Mouse (Mus musculus) myocyte (in vitro differentiated cells): ENCODE measurements around the gene Hmgxb4.
A peak's percentile ranks its signal among the peaks of the same experiment; 100 is the strongest.

Source experiments
- E2F4 ChIP-seq: IDR thresholded peaks from one replicate; pipeline ENCODE4 v1.6.1; 2011; ENCODE audit warnings: mild to moderate bottlenecking, control low read depth, moderate library complexity; ENCODE audit not compliant: insufficient read depth
- MYOD1 ChIP-seq, 3 experiments: IDR thresholded peaks; one replicate each; pipeline ENCODE4 v1.6.1; 2011; ENCODE audit warnings: control low read depth in 2 of 3, low read depth in 2 of 3, mild to moderate bottlenecking in 2 of 3, moderate library complexity in 1 of 3; ENCODE audit not compliant: insufficient read length in 2 of 3, control insufficient read depth in 1 of 3
- POLR2A ChIP-seq: IDR thresholded peaks from one replicate; pipeline ENCODE4 v1.6.1; 2011; ENCODE audit warnings: low read depth, mild to moderate bottlenecking, control low read depth, moderate library complexity; ENCODE audit not compliant: insufficient read length
- REST ChIP-seq: IDR thresholded peaks from one replicate; pipeline ENCODE4 v1.6.1; 2011; ENCODE audit warnings: mild to moderate bottlenecking, control low read depth, moderate library complexity; ENCODE audit not compliant: insufficient read depth, insufficient read length
- TCF12 ChIP-seq: IDR thresholded peaks from one replicate; pipeline ENCODE4 v1.6.1; 2011; ENCODE audit warnings: mild to moderate bottlenecking, control low read depth; ENCODE audit not compliant: poor library complexity, insufficient read depth, severe bottlenecking

DNA sequence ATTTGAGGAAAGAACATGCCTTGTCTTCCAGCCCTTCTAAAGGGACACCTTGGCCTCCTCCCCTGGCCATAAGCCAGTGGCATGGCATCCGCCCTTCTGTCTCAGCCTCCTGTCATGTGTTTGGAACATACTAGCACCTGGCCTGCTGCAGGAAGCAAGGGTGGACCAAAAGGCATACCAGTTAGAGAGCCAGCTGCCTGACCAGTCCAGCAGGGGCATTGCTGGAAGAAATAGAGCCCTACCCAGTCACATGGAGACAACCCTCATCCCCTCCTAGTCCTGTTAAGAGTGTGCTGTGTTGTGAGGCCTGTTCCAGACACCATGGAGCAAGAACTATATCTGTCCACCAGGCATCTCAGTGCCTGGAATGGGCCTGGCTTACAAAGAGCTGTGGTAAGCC lies 53.1 kb downstream of the Hmgxb4 start:
- TF ChIP-seq POLR2A: no peak
- no peak for TF ChIP-seq E2F4
- no peak for TF ChIP-seq REST
- TF ChIP-seq MYOD1 (IDR thresholded peaks at IDR 0.05; ENCODE audit: control insufficient read depth in 1 of 3, insufficient read length in 2 of 3, low read depth in 2 of 3): peak in 2 of 3 experiments; percentile 25 to 83
- TF ChIP-seq TCF12: peak; percentile 17
